9 mouse cellular contexts compared by ENCODE assay signal in genomic region chr14:55193876-55194635, GRCm38 (mm10). TPM values are rescaled to one million over a fixed set of nuclear protein-coding genes. Genes with fewer than 3 reads are reported as not detected.
DNase-seq lines count a peak whose midpoint lies in the region; ATAC-seq and TF ChIP-seq lines count a peak whose summit lies in the region.
"Had no signal": no experiment of that assay in that cellular context is flagged by ENCODE, and none has a peak within 500 bp of the region (broad histone marks: within the 10 kb centered on the region; RNA-seq: fewer than 3 reads in every experiment).

No protein-coding gene starts in this region.

- no peak for TF ChIP-seq CTCF in gastrocnemius, adult 2 months (IDR thresholded peaks at IDR 0.05)

- peaks cover 82% of the 10 kb centered on the region for H3K27me3 ChIP-seq in megakaryocyte, embryonic 14.5 days (replicated peaks)

- no peaks in the 10 kb centered on the region for H3K36me3 ChIP-seq in megakaryocyte, embryonic 14.5 days (replicated peaks; ENCODE audit: low read length)

- peak; percentile 80 for ATAC-seq in CD4-positive, CD25-positive, alpha-beta regulatory T cell, adult 4 months

- peaks cover 17% of the 10 kb centered on the region for H3K4me1 ChIP-seq in megakaryocyte, embryonic 14.5 days

- DNase-seq in gastrocnemius, adult 2 months, result peak; percentile 53
- DNase-seq in gastrocnemius, postnatal 4 days (ENCODE audit: low spot score in 2 of 2), result no peak
- peak; percentile 71 for DNase-seq in induced T-regulatory cell, adult 2 months (ENCODE audit: low read depth)
- peak; percentile 17 to 29 for DNase-seq in thymus, postnatal 10 days (ENCODE audit: low spot score in 2 of 2)
- no peak for DNase-seq in gastrocnemius, postnatal 14 days
- no peak for DNase-seq in urinary bladder, adult 18-20 months (ENCODE audit: low spot score in 2 of 2)

- peak overlapping the region; percentile 72 for H3K4me3 ChIP-seq in gastrocnemius, adult 2 months
- H3K4me3 ChIP-seq in megakaryocyte, embryonic 14.5 days (replicated peaks), result peak overlapping the region; percentile 79

- H3K9me3 ChIP-seq in megakaryocyte, embryonic 14.5 days, result peaks cover 21% of the 10 kb centered on the region

- peak overlapping the region; percentile 65 for H3K27ac ChIP-seq in gastrocnemius, adult 2 months

- intact Hi-C loops in gastrocnemius, adult 2 months (cut with DNase I), result no loop called here
- intact Hi-C loops in gastrocnemius, postnatal 14 days (cut with DNase I; ENCODE audit: low total_unique reads), result no loop called here

RNA-seq across cellular contexts. Expression of gene Dhrs2, which starts 27.8 kb away (rescaled TPM):
- not detected for total RNA-seq in gastrocnemius, adult 2 months (2021)
- total RNA-seq in gastrocnemius, postnatal 4 days (2021), result under 1 TPM in 1 of 2 experiments, not detected in 1; 0.34 TPM
- not detected for polyA plus RNA-seq in CD4-positive, CD25-positive, alpha-beta regulatory T cell, adult 4 months (2017; shearing (Covaris generic))
- not detected in 2 replicates for polyA plus RNA-seq in megakaryocyte, embryonic 14.5 days (2012; ENCODE audit: insufficient read depth, low replicate concordance)
- under 1 TPM in 1 of 2 experiments, not detected in 1; 0.16 TPM for total RNA-seq in gastrocnemius, postnatal 14 days (2021)
- polyA plus RNA-seq: gonadal fat pad, adult 2 months had no signal

Comparison
In these comparisons a context has a peak if more than half of its experiments do, and no peak if none do; other contexts are left out.
1. DNase-seq: peak in gastrocnemius, adult 2 months (single experiment), induced T-regulatory cell, adult 2 months (single experiment) and thymus, postnatal 10 days (2 of 2); none in gastrocnemius, postnatal 4 days (0 of 2), gastrocnemius, postnatal 14 days (single experiment) and urinary bladder, adult 18-20 months (0 of 2).